Mouse (Mus musculus) yolk sac, embryonic 10.5 days (tissue): Measurements from ENCODE around the gene Hspa1b.

ENCODE experiments used
- DNase-seq: peaks from one replicate; pipeline ENCODE4 v3.0.0-alpha.2; 2017; ENCODE audit warnings: low spot score

Gene Hspa1b

DNA sequence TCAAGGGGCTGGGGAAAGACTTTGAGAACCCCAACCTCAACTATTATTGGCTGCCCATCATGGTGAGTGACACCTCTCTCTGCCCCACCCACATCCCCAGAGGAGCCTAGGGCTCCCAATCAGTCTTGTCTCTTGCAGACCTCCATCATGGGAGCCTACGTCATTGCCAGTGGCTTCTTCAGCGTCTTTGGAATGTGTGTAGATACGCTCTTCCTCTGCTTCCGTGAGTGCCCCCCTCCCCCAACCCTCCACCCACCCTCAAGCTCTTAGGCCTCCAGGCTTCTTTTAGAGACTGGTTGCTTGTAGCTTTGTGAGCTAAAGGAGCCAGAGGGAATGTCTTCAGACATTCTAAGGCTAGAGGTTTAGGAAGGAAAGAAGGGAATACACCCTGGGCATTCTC lies 30.2 kb downstream of the Hspa1b start:
- DNase-seq: no peak

DNA sequence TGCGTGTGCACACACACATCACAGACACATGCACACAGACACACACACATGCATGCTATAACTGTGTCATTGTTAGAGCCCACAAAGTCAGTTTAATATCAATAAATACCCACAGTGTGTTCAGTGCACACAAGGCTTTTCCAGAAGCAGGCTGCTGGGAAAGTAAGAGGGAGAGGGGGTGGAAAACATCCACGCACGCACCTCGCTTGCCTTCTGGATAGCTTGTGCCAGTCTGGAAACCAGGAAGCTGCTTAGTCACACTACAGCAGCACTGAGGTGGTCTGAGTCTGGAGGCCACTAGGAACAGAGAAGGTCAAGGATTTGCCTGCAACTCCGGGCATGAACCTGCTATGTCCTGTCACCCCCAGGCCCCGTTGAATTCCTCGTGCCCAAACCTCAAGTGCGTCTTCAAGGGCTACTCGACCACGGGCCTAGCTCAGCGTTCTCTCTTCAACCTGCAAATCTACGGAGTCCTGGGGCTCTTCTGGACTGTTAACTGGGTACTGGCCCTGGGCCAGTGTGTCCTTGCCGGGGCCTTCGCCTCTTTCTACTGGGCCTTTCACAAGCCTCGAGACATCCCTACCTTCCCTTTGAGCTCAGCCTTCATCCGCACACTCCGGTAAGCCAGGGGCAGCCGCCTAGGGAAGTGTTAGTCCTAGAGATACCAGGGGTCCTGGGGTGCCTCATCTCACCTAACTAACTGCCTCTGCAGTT lies 31.6 kb downstream of the Hspa1b start:
- no peak for DNase-seq

DNA sequence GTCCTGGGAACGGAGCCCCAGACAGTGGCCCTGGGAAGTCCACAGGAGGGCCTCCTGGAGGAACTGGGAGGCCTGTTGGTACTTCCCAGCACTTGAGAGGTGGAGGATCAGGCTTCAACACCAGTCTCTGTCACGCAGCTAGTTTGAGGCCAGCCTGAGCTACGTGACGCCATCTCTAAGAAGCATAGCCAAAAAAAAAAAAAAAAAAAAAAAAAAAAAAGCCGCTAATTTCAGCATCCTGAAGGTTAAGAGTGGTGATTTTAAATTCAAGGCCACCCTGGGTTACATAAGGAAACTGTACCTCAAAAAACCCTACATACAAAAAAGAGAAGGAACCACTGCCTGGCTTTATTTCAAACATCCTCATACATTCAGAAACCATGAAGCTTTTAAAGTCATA lies 34.8 kb downstream of the Hspa1b start:
- DNase-seq: no peak

DNA sequence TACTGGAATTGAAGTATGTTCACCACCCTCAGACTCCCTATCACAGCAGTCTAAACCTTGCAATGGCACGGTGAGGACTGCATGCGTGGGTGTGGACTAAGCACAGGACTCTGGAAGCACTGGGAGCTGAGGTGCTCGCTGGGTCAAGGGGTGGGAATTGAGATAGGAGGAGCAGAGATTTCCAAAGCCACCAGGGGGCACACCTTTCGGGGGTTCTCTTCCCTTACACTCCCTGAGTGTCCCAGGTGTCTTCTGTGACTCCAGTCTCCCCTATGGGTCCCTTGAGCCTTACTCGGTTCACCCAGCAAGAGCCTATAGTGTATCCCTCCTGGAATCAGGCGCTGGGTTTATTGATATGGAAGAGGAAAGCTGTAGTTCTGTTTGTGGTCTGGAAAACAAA lies 36.1 kb downstream of the Hspa1b start:
- no peak for DNase-seq

DNA sequence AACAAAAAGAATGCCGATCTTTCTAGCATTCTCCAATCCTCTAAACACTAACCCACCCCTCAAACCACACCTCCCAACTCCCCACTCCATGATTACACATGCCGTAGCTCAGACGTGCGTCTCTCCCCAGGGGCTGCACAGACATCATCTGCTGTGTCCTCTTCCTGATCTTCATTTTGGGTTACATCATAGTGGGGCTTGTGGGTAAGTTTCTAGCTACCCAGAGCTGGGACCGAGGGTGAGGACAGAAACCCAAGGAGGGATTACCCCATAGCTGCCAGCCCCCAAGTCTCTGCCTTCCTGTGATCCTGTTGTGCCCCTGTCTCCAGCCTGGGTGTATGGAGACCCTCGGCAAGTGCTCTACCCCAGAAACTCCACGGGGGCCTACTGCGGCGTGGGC lies 41.9 kb downstream of the Hspa1b start:
- DNase-seq: no peak

DNA sequence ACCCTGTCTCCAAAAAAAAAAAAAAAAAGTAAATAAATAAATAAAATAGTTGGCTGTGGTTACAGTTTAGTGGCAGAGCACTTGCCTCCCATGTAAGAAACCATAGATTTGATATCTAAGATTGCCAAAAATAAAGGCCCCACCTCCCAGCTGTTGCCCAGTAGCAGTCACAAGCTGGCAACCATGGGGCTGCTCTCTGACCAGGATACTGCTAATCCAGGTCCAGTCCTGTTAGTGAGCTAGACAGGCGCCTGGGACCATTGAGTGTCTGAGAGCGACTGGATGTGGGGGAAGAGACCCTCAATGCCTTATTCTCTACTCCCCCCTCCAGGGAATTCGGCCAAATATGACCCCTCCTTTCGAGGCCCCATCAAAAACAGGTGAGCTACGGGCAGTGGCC lies 42.7 kb downstream of the Hspa1b start:
- no peak for DNase-seq

DNA sequence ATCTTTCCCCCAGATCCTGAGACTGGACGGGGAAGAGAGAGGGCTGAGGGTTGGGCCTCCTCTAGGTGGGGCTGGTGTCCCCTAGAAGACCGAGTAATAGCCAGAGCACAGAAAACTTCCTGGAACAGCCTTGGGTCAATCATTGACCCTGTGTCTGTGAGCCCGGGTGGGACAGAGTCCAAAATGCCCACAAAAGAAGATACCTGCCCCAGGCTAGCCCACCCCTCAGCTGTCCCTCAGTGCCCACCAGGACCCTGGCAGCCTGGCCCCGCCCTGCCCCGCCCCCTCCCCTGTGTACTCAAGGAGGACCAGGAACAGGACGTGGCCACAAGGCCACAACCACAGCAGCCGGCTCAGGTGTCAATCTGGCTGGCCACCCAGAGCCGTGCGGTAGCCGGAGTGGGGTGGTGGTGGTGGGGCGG lies 43.6 kb downstream of the Hspa1b start:
- peak; percentile 84 for DNase-seq

DNA sequence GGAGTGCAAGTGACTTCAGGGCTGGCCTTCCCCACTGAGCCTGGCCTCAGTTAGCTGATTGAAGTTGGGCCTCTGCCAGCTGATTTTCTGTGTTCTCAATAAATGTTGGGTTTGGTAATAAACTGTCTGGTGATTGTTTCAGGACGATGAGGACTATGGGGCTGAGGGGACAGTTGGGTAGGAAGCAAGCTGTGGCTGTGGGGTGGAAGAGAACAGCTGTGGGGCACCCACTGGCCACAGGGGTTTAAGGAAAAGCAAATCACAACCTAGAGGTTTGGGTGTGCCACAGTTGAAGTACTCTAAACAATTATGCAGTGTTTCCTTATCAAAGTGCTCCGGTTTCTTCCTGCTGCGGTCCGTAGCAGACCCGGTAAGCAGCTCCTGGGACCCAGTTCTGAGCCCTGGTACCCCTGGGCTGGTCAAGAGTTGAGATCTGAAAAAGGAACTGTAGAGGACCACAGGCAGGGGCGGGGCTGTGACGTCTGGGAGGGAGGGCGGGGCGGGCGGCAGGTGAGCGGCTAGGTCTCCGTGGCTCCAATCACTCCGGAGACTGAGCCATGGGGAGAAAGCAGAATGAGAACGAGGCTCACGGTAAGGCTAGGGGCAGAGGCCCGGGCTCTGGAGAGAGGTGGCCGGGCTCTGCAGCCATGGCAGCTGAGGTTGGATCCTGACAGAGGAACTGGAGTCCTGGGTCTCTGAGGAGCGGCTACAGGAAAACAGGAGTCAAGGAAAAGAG lies 44.9 kb downstream of the Hspa1b start, which contains the start of gene Slc44a4:
TSS of gene Slc44a4 (plus strand) at position 537 of the 736 bp plus-strand sequence.
- DNase-seq: peak; percentile 68

DNA sequence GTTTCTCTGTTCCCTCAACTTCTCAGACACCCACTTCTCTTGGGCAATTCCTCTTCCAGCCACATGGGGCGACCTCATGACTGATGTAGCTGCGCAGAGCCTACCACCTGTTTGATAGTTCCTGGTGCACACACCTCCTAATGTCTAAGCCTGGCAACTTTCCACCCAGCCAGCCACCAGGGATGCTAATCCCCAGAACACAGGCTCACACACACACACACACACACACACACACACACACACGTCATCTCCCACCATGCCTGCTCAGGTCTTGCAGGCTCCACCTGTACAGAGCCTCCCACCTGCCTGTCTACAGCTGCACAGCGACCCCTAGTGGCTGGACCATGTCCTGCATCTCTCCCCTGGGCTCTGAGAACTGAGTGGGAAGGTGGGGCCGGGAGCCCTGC lies 47.1 kb downstream of the Hspa1b start:
- DNase-seq: peak; percentile 81

DNA sequence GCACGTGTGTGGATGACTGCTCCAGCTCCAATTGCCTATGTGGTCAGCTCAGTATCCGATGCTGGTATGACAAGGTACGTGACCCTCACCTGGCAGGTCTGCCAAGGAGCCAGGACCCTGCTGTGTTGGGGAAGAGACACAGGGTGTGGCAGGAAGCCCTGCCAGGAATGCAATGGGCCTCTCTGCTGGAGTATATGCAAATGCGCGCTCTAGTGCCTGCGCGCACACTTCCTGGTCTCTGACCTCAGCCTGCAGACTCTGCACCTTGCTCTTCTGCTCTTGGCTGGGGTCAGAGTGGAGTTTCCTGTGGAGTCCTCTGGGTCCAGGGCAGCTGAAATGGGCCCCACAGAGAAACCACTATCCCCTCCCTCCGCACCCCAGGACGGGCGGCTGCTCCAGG lies 48.1 kb downstream of the Hspa1b start:
- DNase-seq: no peak
